Mouse (Mus musculus): ENCODE results near the gene Cphx3.
"Not testable (repeated sequence)": the region's sequence is repeated elsewhere in the genome, so short reads cannot be mapped to it uniquely, and the experiment has no call there.

DNA sequence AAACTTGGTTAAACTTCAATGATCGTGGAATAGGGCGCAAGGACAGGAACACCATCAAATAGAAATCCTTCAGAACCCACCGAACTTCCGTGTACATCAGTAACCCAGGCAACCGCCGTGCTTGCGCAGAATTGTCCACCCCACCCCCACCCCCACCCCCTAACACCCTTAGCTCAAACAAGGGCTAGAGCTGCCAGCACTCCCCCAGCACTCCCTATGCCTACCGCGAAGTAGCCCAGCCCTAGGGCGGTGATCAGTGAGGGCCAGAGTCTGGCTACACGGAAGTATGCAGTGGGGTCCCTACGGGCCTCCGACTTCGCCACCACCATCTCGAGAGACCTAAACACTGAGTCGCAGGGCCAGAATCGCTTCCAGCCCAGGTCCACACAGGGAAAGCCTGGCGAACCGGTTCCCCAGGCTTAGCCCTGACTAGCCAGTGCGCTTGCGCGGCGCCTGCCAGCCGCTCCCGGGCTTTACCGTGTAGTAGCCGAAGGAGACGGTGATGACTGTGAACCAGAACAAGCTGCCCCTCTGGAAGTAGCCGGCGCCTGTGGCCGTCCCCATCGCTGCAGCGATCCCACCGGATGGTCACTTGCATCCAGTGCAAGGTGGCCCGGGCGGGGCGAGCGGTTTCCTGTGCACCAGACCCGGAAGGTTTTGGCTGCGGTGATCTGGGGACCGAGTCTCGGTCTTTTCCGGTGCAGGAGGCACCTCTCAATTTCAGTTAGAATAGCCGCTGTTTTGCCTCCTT lies 15.3 kb upstream of the Cphx3 start:
- not testable (repeated sequence) for TF ChIP-seq GATA1 (IDR thresholded peaks at IDR 0.05; ENCODE audit: borderline replicate concordance, low read length); FLI1 (IDR thresholded peaks at IDR 0.05; ENCODE audit: low read length)
